Mouse (Mus musculus): ENCODE measurements around the gene Spout1.

Spout1 gene

GRCm38 (mm10) chr2:30177700-30178675 is at the start of gene Spout1:
Gene Spout1, minus strand, starts transcription at chr2:30178459.
- DNase-seq (ENCODE audit: low spot score in 2 of 2), result peak; percentile 99

GRCm38 (mm10) chr2:30216293-30216692 is 38.0 kb upstream of the Spout1 start:
- DNase-seq (ENCODE audit: low spot score in 2 of 2), result no peak

- DNase-seq (ENCODE audit: low spot score in 2 of 2), result no peak
These were observed 37.2 kb upstream of the Spout1 start for GRCm38 (mm10) chr2:30215493-30215892.

- DNase-seq (ENCODE audit: low spot score in 2 of 2), result no peak
These were observed 36.5 kb upstream of the Spout1 start for GRCm38 (mm10) chr2:30214745-30215144.

GRCm38 (mm10) chr2:30212951-30213350 is 34.7 kb upstream of the Spout1 start:
- no peak for DNase-seq (ENCODE audit: low spot score in 2 of 2)

GRCm38 (mm10) chr2:30212169-30212545 is 33.9 kb upstream of the Spout1 start:
- no peak for DNase-seq (ENCODE audit: low spot score in 2 of 2)

- DNase-seq (ENCODE audit: low spot score in 2 of 2), result no peak
These were observed 33.3 kb upstream of the Spout1 start for GRCm38 (mm10) chr2:30211408-30212168.

GRCm38 (mm10) chr2:30207886-30208285 is 29.6 kb upstream of the Spout1 start:
- no peak for DNase-seq (ENCODE audit: low spot score in 2 of 2)

GRCm38 (mm10) chr2:30207401-30207800 is 29.1 kb upstream of the Spout1 start:
- no peak for DNase-seq (ENCODE audit: low spot score in 2 of 2)

- peak; percentile 96 for DNase-seq (ENCODE audit: low spot score in 2 of 2)
These were observed 27.5 kb upstream of the Spout1 start, which contains the start of gene Kyat1 for GRCm38 (mm10) chr2:30205629-30206357. Gene Kyat1, minus strand, starts transcription at chr2:30205847.

GRCm38 (mm10) chr2:30205255-30205628 is 27.0 kb upstream of the Spout1 start:
- DNase-seq (ENCODE audit: low spot score in 2 of 2), result peak; percentile 47 to 58

GRCm38 (mm10) chr2:30203439-30203838 is 25.2 kb upstream of the Spout1 start:
- DNase-seq (ENCODE audit: low spot score in 2 of 2), result no peak

- no peak for DNase-seq (ENCODE audit: low spot score in 2 of 2)
These were observed 22.2 kb upstream of the Spout1 start for GRCm38 (mm10) chr2:30200388-30200925.

- DNase-seq (ENCODE audit: low spot score in 2 of 2), result no peak
These were observed 21.7 kb upstream of the Spout1 start for GRCm38 (mm10) chr2:30199984-30200383.

- no peak for DNase-seq (ENCODE audit: low spot score in 2 of 2)
These were observed 19.8 kb upstream of the Spout1 start for GRCm38 (mm10) chr2:30198021-30198420.

- DNase-seq (ENCODE audit: low spot score in 2 of 2), result no peak
These were observed 16.4 kb upstream of the Spout1 start for GRCm38 (mm10) chr2:30194656-30195055.

GRCm38 (mm10) chr2:30191790-30192580 is 13.7 kb upstream of the Spout1 start:
- no peak for DNase-seq (ENCODE audit: low spot score in 2 of 2)

- DNase-seq (ENCODE audit: low spot score in 2 of 2), result no peak
These were observed 7.4 kb upstream of the Spout1 start for GRCm38 (mm10) chr2:30185681-30186080.

- no peak for DNase-seq (ENCODE audit: low spot score in 2 of 2)
These were observed 7.0 kb upstream of the Spout1 start for GRCm38 (mm10) chr2:30185276-30185675.

GRCm38 (mm10) chr2:30183721-30184120 is 5.5 kb upstream of the Spout1 start:
- DNase-seq (ENCODE audit: low spot score in 2 of 2), result no peak

GRCm38 (mm10) chr2:30182424-30182823 is 4.2 kb upstream of the Spout1 start:
- no peak for DNase-seq (ENCODE audit: low spot score in 2 of 2)

All from right cerebral cortex, postnatal 10 days (tissue).